Mouse (Mus musculus) kidney, embryonic 14.5 days (tissue): ENCODE results near the gene Tgtp2. TPM values are rescaled to one million over a fixed set of nuclear protein-coding genes. Genes with fewer than 3 reads are reported as not detected.
A peak's percentile ranks its signal among the peaks of the same experiment; 100 is the strongest.
"Not testable (repeated sequence)": the region's sequence is repeated elsewhere in the genome, so short reads cannot be mapped to it uniquely, and the experiment has no call there.

ENCODE experiments used
- ATAC-seq: fragments of 200-750 bp; cut with Nextera tagmentation; 2 replicates; pipeline ENCODE4 v1.8.0; 2017; ENCODE audit warnings: moderate number of reproducible peaks, mild to moderate bottlenecking, moderate TSS enrichment, moderate library complexity; ENCODE audit not compliant: low FRiP score, low TSS enrichment
- H3K27ac ChIP-seq: fragments of 300-500 bp; sonication (generic); 2 replicates; pipeline ENCODE4 v1.5.1; 2014; ENCODE audit warnings: low read depth, mild to moderate bottlenecking, low read length, moderate library complexity, mixed read lengths
- H3K27me3 ChIP-seq: fragments of 300-500 bp; sonication (generic); 2 replicates; pipeline ENCODE4 v1.6.1; 2014; ENCODE audit warnings: mild to moderate bottlenecking, low read length; ENCODE audit not compliant: control insufficient read depth, insufficient read depth
- H3K36me3 ChIP-seq: fragments of 300-500 bp; sonication (generic); 2 replicates; pipeline ENCODE4 v1.6.1; 2014; ENCODE audit warnings: low read length, mixed read lengths; ENCODE audit not compliant: control insufficient read depth, insufficient read depth
- H3K4me1 ChIP-seq: fragments of 300-500 bp; sonication (generic); 2 replicates; pipeline ENCODE4 v1.6.1; 2014; ENCODE audit warnings: low read length, mixed read lengths; ENCODE audit not compliant: control insufficient read depth, insufficient read depth
- H3K4me2 ChIP-seq: fragments of 300-500 bp; sonication (generic); replicated peaks from 2 replicates; pipeline ENCODE4 v1.6.1; 2014; ENCODE audit warnings: low read depth, mild to moderate bottlenecking, low read length
- H3K4me3 ChIP-seq: fragments of 300-500 bp; sonication (generic); 2 replicates; pipeline ENCODE4 v1.5.1; 2014; ENCODE audit warnings: mild to moderate bottlenecking, low read length
- H3K9ac ChIP-seq: fragments of 300-500 bp; sonication (generic); 2 replicates; pipeline ENCODE4 v1.6.1; 2014; ENCODE audit warnings: low read depth, mild to moderate bottlenecking, low read length, moderate library complexity
- H3K9me3 ChIP-seq: fragments of 300-500 bp; sonication (generic); 2 replicates; pipeline ENCODE4 v1.6.1; 2016; ENCODE audit warnings: low read length; ENCODE audit not compliant: control insufficient read depth
- WGBS: fragments of 180-500 bp; shearing (Covaris S2); extraction: QIAGEN DNeasy Blood & Tissue Kit; methylation state at CpG from one replicate; pipeline ENCODE4 v1.1.7; 2014; 5-methylcytosine and 5-hydroxymethylcytosine counted together
- polyA plus RNA-seq: library from polyadenylated mRNA; unstranded; fragments of >200 nt; fragmentation: Nextera tagmentation; extraction: Ambion mirVana; gene quantifications from 2 replicates; pipeline ENCODE4 v1.2.1, GENCODE M21; 2014

The Tgtp2 gene
- polyA plus RNA-seq: 0.20 TPM in 1 of 2 replicates, not detected in the other

- WGBS: 85% methylated on average over 5 of the region's 5 CpGs
- not testable (repeated sequence) for H3K27me3 ChIP-seq, H3K4me2 ChIP-seq, H3K9ac ChIP-seq, H3K27ac ChIP-seq, H3K4me1 ChIP-seq, H3K36me3 ChIP-seq, ATAC-seq, H3K9me3 ChIP-seq, H3K4me3 ChIP-seq
These were observed at the start of gene Tgtp2 for GRCm38 (mm10) chr11:49063713-49064469. TSS of gene Tgtp2 (minus strand) at chr11:49064206.

- Histone ChIP-seq H3K4me1 (no peaks in the 10 kb centered on the region), H3K9me3 (no peaks in the 10 kb centered on the region), H3K9ac (no peak overlapping the region), H3K4me2 (no peak overlapping the region), H3K27ac (no peak overlapping the region), H3K27me3 (no peaks in the 10 kb centered on the region), H3K36me3 (no peaks in the 10 kb centered on the region), H3K4me3 (no peak overlapping the region)
- 81% methylated on average over 6 of the region's 6 CpGs for WGBS
- ATAC-seq: no peak
These were observed 48.7 kb upstream of the Tgtp2 start for GRCm38 (mm10) chr11:49112624-49113219.

GRCm38 (mm10) chr11:49111000-49111399 is 47.0 kb upstream of the Tgtp2 start:
- WGBS: 60% methylated on average over 1 of the region's 1 CpGs
- no peaks in the 10 kb centered on the region for H3K9me3 ChIP-seq
- no peak overlapping the region for H3K9ac ChIP-seq
- no peak overlapping the region for H3K4me3 ChIP-seq
- no peak overlapping the region for H3K4me2 ChIP-seq
- no peaks in the 10 kb centered on the region for H3K27me3 ChIP-seq
- ATAC-seq: no peak
- H3K27ac ChIP-seq: no peak overlapping the region
- H3K36me3 ChIP-seq: no peaks in the 10 kb centered on the region
- H3K4me1 ChIP-seq: no peaks in the 10 kb centered on the region

GRCm38 (mm10) chr11:49108833-49109232 is 44.8 kb upstream of the Tgtp2 start:
- Histone ChIP-seq H3K27me3 (no peaks in the 10 kb centered on the region), H3K27ac (no peak overlapping the region), H3K4me3 (no peak overlapping the region), H3K4me1 (no peaks in the 10 kb centered on the region), H3K9me3 (no peaks in the 10 kb centered on the region), H3K4me2 (no peak overlapping the region), H3K9ac (no peak overlapping the region), H3K36me3 (no peaks in the 10 kb centered on the region)
- no peak for ATAC-seq
- WGBS: 36% methylated on average over 1 of the region's 1 CpGs

- Histone ChIP-seq H3K4me3 (no peak overlapping the region), H3K4me2 (no peak overlapping the region), H3K36me3 (no peaks in the 10 kb centered on the region), H3K9me3 (no peaks in the 10 kb centered on the region), H3K27ac (no peak overlapping the region), H3K27me3 (no peaks in the 10 kb centered on the region), H3K4me1 (0 out of 2 replicates have a peak, but pooled peaks cover 3% of the 10 kb centered on the region), H3K9ac (no peak overlapping the region)
- no peak for ATAC-seq
- WGBS: 49% methylated on average over 10 of the region's 10 CpGs
These were observed 43.9 kb upstream of the Tgtp2 start for GRCm38 (mm10) chr11:49107650-49108537.

GRCm38 (mm10) chr11:49105752-49106151 is 41.7 kb upstream of the Tgtp2 start:
- H3K4me3 ChIP-seq: no peak overlapping the region
- no peaks in the 10 kb centered on the region for H3K36me3 ChIP-seq
- no peak overlapping the region for H3K9ac ChIP-seq
- 0 out of 2 replicates have a peak, but pooled peaks cover 4% of the 10 kb centered on the region for H3K4me1 ChIP-seq
- H3K9me3 ChIP-seq: no peaks in the 10 kb centered on the region
- no peaks in the 10 kb centered on the region for H3K27me3 ChIP-seq
- 100% methylated on average over 1 of the region's 1 CpGs for WGBS
- H3K27ac ChIP-seq: no peak overlapping the region
- ATAC-seq: no peak
- no peak overlapping the region for H3K4me2 ChIP-seq

- no peak overlapping the region for H3K4me2 ChIP-seq
- H3K9ac ChIP-seq: no peak overlapping the region
- 10% methylated on average over 8 of the region's 8 CpGs for WGBS
- H3K9me3 ChIP-seq: no peaks in the 10 kb centered on the region
- 0 out of 2 replicates have a peak, but pooled peaks cover 4% of the 10 kb centered on the region for H3K4me1 ChIP-seq
- no peak overlapping the region for H3K27ac ChIP-seq
- no peaks in the 10 kb centered on the region for H3K27me3 ChIP-seq
- no peak overlapping the region for H3K4me3 ChIP-seq
- peak; percentile 81 for ATAC-seq
- H3K36me3 ChIP-seq: no peaks in the 10 kb centered on the region
These were observed 39.2 kb upstream of the Tgtp2 start for GRCm38 (mm10) chr11:49103047-49103693.

- Histone ChIP-seq H3K36me3 (no peaks in the 10 kb centered on the region), H3K4me1 (0 out of 2 replicates have a peak, but pooled peaks cover 4% of the 10 kb centered on the region), H3K4me3 (no peak overlapping the region), H3K27me3 (no peaks in the 10 kb centered on the region), H3K9ac (no peak overlapping the region), H3K4me2 (no peak overlapping the region), H3K9me3 (no peaks in the 10 kb centered on the region), H3K27ac (no peak overlapping the region)
- WGBS: 67% methylated on average over 5 of the region's 5 CpGs
- ATAC-seq: no peak
These were observed 37.5 kb upstream of the Tgtp2 start for GRCm38 (mm10) chr11:49101500-49101899.
